Mouse (Mus musculus) lung, postnatal 0 days (tissue): ENCODE data around the gene Fyn. TPM values are rescaled to one million over a fixed set of nuclear protein-coding genes. Genes with fewer than 3 reads are reported as not detected.

Source experiments
- ATAC-seq: fragments of 200-750 bp; cut with Nextera tagmentation; 2 replicates; pipeline ENCODE4 v1.8.0; 2017; ENCODE audit warnings: moderate library complexity
- DNase-seq: peaks from one replicate; pipeline ENCODE4 v3.0.0-alpha.2; 2016; ENCODE audit warnings: low spot score
- H3K27ac ChIP-seq: fragments of 300-500 bp; sonication (generic); 2 replicates; pipeline ENCODE4 v1.5.1; 2014; ENCODE audit warnings: antibody characterized with exemption, mild to moderate bottlenecking, low read length, mixed read lengths
- H3K27me3 ChIP-seq: fragments of 300-500 bp; sonication (generic); replicated peaks from 2 replicates; pipeline ENCODE4 v1.6.1; 2014; ENCODE audit warnings: low read length, mixed read lengths; ENCODE audit not compliant: insufficient read depth
- H3K36me3 ChIP-seq: fragments of 300-500 bp; sonication (generic); 2 replicates; pipeline ENCODE4 v1.6.1; 2014; ENCODE audit warnings: low read length, mixed read lengths; ENCODE audit not compliant: insufficient read depth
- H3K4me1 ChIP-seq: fragments of 300-500 bp; sonication (generic); 2 replicates; pipeline ENCODE4 v1.6.1; 2014; ENCODE audit warnings: antibody characterized with exemption, low read depth, low read length, mixed read lengths; ENCODE audit not compliant: insufficient read depth
- H3K4me2 ChIP-seq: fragments of 300-500 bp; sonication (generic); replicated peaks from 2 replicates; pipeline ENCODE4 v1.6.1; 2014; ENCODE audit warnings: low read depth, mild to moderate bottlenecking, low read length, moderate library complexity, mixed read lengths
- H3K4me3 ChIP-seq: fragments of 300-500 bp; sonication (generic); 2 replicates; pipeline ENCODE4 v1.5.1; 2014; ENCODE audit warnings: low read depth, low read length
- H3K9ac ChIP-seq: fragments of 300-500 bp; sonication (generic); replicated peaks from 2 replicates; pipeline ENCODE4 v1.6.1; 2014; ENCODE audit warnings: low read depth, mild to moderate bottlenecking
- H3K9me3 ChIP-seq: fragments of 300-500 bp; sonication (generic); 2 replicates; pipeline ENCODE4 v1.6.1; 2016; ENCODE audit warnings: low read length, mixed read lengths
- CTCF ChIP-seq: IDR thresholded peaks from 2 replicates; pipeline ENCODE4 v1.5.1; 2016; ENCODE audit warnings: antibody characterized with exemption, mild to moderate bottlenecking
- EP300 ChIP-seq: IDR thresholded peaks from 2 replicates; pipeline ENCODE4 v1.6.1; 2016; ENCODE audit warnings: antibody characterized with exemption, mild to moderate bottlenecking, control low read depth
- WGBS: fragments of 180-500 bp; shearing (Covaris S2); extraction: QIAGEN DNeasy Blood & Tissue Kit; methylation state at CpG from one replicate; pipeline ENCODE4 v1.1.7; 2014; 5-methylcytosine and 5-hydroxymethylcytosine counted together
- polyA plus RNA-seq: library from polyadenylated mRNA; unstranded; fragments of >200 nt; fragmentation: Nextera tagmentation; extraction: Ambion mirVana; gene quantifications from 2 replicates; pipeline ENCODE4 v1.2.1, GENCODE M21; 2015

The Fyn gene
- polyA plus RNA-seq, 1 experiment from 2014 or later: 23.0 TPM

DNA sequence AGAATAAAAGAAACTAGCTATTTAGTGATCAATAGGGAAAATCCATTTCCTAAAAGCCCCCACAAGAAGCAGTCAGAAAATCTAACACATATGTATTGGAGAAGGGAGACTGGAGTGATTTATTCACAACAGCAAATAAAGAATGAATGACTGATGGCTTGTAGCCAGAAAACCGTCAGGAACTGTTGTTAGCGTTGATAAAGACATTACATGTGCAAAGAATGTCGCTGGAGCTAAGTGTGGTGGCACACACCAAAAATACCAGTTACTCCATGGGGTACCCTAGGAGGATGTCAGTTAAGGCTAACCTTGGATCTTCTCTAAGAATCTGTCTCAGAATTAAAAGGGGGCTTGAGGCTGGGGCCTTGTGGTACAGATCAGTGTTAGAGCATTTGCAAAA is 34.3 kb upstream of the Fyn start:
- Histone ChIP-seq H3K4me2 (no peak overlapping the region), H3K27me3 (no peaks in the 10 kb centered on the region), H3K9ac (no peak overlapping the region), H3K4me3 (no peak overlapping the region), H3K9me3 (no peaks in the 10 kb centered on the region), H3K36me3 (no peaks in the 10 kb centered on the region), H3K4me1 (no peaks in the 10 kb centered on the region), H3K27ac (no peak overlapping the region)
- DNase-seq (no peak), ATAC-seq (no peak)
- TF ChIP-seq EP300 (no peak), CTCF (no peak)
- WGBS: 18% methylated on average over 3 of the region's 3 CpGs

DNA sequence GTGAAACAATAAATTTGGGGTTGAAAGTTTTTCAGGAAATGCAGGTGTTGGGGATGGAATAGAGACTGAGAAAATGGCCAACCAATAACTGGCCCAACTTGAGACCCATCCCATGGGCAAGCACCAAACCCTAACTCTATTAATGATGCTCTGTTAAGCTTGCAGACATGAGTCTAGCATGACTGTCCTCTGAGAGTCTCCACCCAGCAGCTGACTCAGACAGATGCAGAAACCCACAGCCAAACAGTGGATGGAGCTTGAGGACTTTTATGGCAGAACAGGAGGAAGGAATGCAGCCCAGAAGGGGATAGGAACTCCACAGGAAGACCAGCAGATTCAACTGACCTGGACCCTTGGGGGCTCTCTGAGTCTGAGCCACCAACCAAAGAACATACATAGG is 32.8 kb upstream of the Fyn start:
- H3K36me3 ChIP-seq: no peaks in the 10 kb centered on the region
- TF ChIP-seq EP300: no peak
- TF ChIP-seq CTCF: no peak
- no peak overlapping the region for H3K4me2 ChIP-seq
- no peak overlapping the region for H3K9ac ChIP-seq
- H3K27me3 ChIP-seq: no peaks in the 10 kb centered on the region
- no peak overlapping the region for H3K27ac ChIP-seq
- H3K9me3 ChIP-seq: no peaks in the 10 kb centered on the region
- DNase-seq (no peak), ATAC-seq (no peak)
- no peaks in the 10 kb centered on the region for H3K4me1 ChIP-seq
- H3K4me3 ChIP-seq: no peak overlapping the region

DNA sequence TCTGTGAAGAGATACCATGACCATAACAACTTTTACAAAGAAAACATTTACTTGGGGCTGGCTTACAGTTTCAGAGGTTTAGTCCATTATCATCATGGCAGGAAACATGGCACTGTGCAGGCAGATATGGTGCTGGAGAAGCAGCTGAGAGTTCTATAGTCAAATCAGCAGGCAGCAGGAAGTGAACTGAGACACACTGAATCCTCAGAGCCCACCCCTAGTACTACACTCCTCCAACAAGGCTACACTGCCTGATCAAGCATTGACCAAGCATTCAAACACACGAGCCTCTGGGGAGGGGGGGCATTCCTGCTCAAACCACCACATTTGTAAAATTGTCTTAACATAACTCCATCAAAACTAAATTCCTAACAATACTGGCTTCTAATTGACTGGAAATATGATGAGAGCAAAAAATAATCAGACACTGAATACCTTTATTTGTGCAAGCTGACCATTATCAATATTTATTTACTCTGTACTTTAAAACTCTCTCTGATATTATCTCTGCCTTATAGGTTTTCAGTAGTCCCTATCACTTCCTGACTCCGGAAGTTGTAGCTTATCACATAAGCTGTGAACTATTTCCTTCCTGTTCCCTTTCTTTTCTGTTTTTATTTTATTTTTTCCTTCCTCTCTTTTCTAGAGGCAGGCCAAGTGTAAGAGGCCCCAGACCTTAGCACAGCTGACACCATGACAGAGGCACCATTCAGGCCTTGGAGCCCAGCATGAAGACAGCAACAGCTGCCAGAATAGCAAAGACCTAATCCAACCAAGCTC is 29.3 kb upstream of the Fyn start:
- no peaks in the 10 kb centered on the region for H3K4me1 ChIP-seq

DNA sequence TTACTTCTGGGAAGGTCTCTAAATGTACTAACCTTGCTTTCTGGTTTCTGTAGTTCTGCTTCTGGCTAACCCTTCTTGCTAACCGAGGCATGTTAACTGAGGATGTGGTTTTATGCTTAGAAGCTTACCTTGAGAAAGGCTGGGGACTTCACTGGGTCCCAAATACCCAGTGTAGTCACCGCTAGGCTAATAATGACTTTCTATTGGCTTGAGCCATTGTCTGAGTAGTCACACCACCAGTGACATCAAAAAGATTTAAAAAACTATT is 28.8 kb upstream of the Fyn start:
- Histone ChIP-seq H3K9me3 (no peaks in the 10 kb centered on the region), H3K27me3 (no peaks in the 10 kb centered on the region), H3K4me3 (no peak overlapping the region), H3K9ac (no peak overlapping the region), H3K36me3 (no peaks in the 10 kb centered on the region), H3K4me2 (no peak overlapping the region), H3K4me1 (no peaks in the 10 kb centered on the region), H3K27ac (no peak overlapping the region)
- DNase-seq: no peak
- 92% methylated on average over 2 of the region's 2 CpGs for WGBS
- no peak for ATAC-seq
- TF ChIP-seq CTCF (no peak), EP300 (no peak)

More for the DNA sequence above, 29.3 kb upstream of the Fyn start:
- no peak for ATAC-seq
- Histone ChIP-seq H3K4me3 (no peak overlapping the region), H3K9ac (no peak overlapping the region), H3K36me3 (no peaks in the 10 kb centered on the region), H3K4me2 (no peak overlapping the region), H3K27ac (no peak overlapping the region), H3K27me3 (no peaks in the 10 kb centered on the region), H3K9me3 (no peaks in the 10 kb centered on the region)
- TF ChIP-seq EP300 (no peak), CTCF (no peak)
- DNase-seq: no peak
- 53% methylated on average over 2 of the region's 2 CpGs for WGBS

GRCm38 (mm10) chr10:39343551-39343950 is 25.1 kb upstream of the Fyn start:
- H3K9ac ChIP-seq: no peak overlapping the region
- ATAC-seq (peak; percentile 72), DNase-seq (peak; percentile 54)
- no peak for TF ChIP-seq CTCF
- TF ChIP-seq EP300: no peak
- no peaks in the 10 kb centered on the region for H3K9me3 ChIP-seq
- no peak overlapping the region for H3K4me3 ChIP-seq
- no peaks in the 10 kb centered on the region for H3K27me3 ChIP-seq
- no peak overlapping the region for H3K4me2 ChIP-seq
- no peak overlapping the region for H3K27ac ChIP-seq
- 67% methylated on average over 1 of the region's 1 CpGs for WGBS
- no peaks in the 10 kb centered on the region for H3K4me1 ChIP-seq
- H3K36me3 ChIP-seq: no peaks in the 10 kb centered on the region

GRCm38 (mm10) chr10:39345921-39346320 is 22.7 kb upstream of the Fyn start:
- Histone ChIP-seq H3K9me3 (no peaks in the 10 kb centered on the region), H3K9ac (no peak overlapping the region), H3K36me3 (no peaks in the 10 kb centered on the region), H3K4me1 (no peaks in the 10 kb centered on the region), H3K27ac (no peak overlapping the region), H3K27me3 (no peaks in the 10 kb centered on the region), H3K4me2 (no peak overlapping the region), H3K4me3 (no peak overlapping the region)
- TF ChIP-seq CTCF (no peak), EP300 (no peak)
- DNase-seq: no peak
- 64% methylated on average over 1 of the region's 1 CpGs for WGBS
- no peak for ATAC-seq

GRCm38 (mm10) chr10:39349781-39350364 is 18.8 kb upstream of the Fyn start:
- DNase-seq: no peak
- Histone ChIP-seq H3K4me3 (no peak overlapping the region), H3K9ac (no peak overlapping the region), H3K4me1 (no peaks in the 10 kb centered on the region), H3K9me3 (no peaks in the 10 kb centered on the region), H3K4me2 (no peak overlapping the region), H3K36me3 (no peaks in the 10 kb centered on the region), H3K27ac (no peak overlapping the region), H3K27me3 (no peaks in the 10 kb centered on the region)
- WGBS: 91% methylated on average over 14 of the region's 14 CpGs
- TF ChIP-seq CTCF (no peak), EP300 (no peak)
- ATAC-seq: no peak
